Mouse (Mus musculus): ENCODE results near the gene Ell2. TPM values are rescaled to one million over a fixed set of nuclear protein-coding genes. Genes with fewer than 3 reads are reported as not detected.

Ell2 gene
- polyA plus RNA-seq, 1 experiment: 4.7 TPM

- no peak for DNase-seq
- H3K4me1 ChIP-seq (ENCODE audit: control insufficient read depth, insufficient read depth, low read length): peaks cover 11% of the 10 kb centered on the region
- TF ChIP-seq POLR2A (IDR thresholded peaks at IDR 0.05; ENCODE audit: borderline replicate concordance, extremely low read depth, low read depth, low read length) (no peak), CTCF (IDR thresholded peaks at IDR 0.05; ENCODE audit: insufficient read depth, low read length) (no peak)
- WGBS: 84% methylated on average over 3 of the region's 3 CpGs
- no peak overlapping the region for H3K4me3 ChIP-seq (replicated peaks; ENCODE audit: extremely low read depth, low read depth, low read length)
Measured at GRCm38 (mm10) chr13:75741119-75741518, 34.6 kb downstream of the Ell2 start.

- DNase-seq: no peak
- Histone ChIP-seq H3K4me3 (replicated peaks; ENCODE audit: extremely low read depth, low read depth, low read length) (no peak overlapping the region), H3K4me1 (ENCODE audit: control insufficient read depth, insufficient read depth, low read length) (peaks cover 11% of the 10 kb centered on the region)
- WGBS: 85% methylated on average over 12 of the region's 12 CpGs
- no peak for TF ChIP-seq CTCF (IDR thresholded peaks at IDR 0.05; ENCODE audit: insufficient read depth, low read length)
- no peak for TF ChIP-seq POLR2A (IDR thresholded peaks at IDR 0.05; ENCODE audit: borderline replicate concordance, extremely low read depth, low read depth, low read length)
Measured at GRCm38 (mm10) chr13:75741736-75742729, 35.5 kb downstream of the Ell2 start.

DNA sequence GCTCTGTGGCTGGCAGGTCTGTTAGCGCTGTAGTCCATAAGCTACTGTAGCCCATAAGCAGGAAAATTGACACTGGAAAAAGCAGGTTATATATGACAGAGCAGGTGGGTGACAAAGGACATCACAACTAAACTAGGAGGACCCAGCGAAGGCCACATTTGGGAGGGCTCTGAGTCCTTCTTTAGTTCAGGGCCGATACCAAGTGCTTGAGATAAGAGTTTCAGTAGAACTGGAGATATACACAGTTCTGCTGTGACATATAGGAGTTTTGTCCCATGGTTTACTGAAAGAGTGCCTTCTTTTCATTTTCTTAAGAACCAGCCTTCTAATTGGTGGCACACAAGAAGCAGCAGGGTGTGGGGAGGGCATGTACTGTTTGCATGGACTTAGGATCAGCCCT, 36.4 kb downstream of the Ell2 start:
- no peak for TF ChIP-seq POLR2A (IDR thresholded peaks at IDR 0.05; ENCODE audit: borderline replicate concordance, extremely low read depth, low read depth, low read length)
- TF ChIP-seq CTCF (IDR thresholded peaks at IDR 0.05; ENCODE audit: insufficient read depth, low read length): no peak
- DNase-seq: no peak
- Histone ChIP-seq H3K4me1 (ENCODE audit: control insufficient read depth, insufficient read depth, low read length) (peaks cover 11% of the 10 kb centered on the region), H3K4me3 (replicated peaks; ENCODE audit: extremely low read depth, low read depth, low read length) (no peak overlapping the region)
- WGBS: 97% methylated on average over 3 of the region's 3 CpGs

GRCm38 (mm10) chr13:75744065-75744464, 37.5 kb downstream of the Ell2 start:
- Histone ChIP-seq H3K4me1 (ENCODE audit: control insufficient read depth, insufficient read depth, low read length) (peaks cover 6% of the 10 kb centered on the region), H3K4me3 (replicated peaks; ENCODE audit: extremely low read depth, low read depth, low read length) (no peak overlapping the region)
- DNase-seq: no peak
- no peak for TF ChIP-seq CTCF (IDR thresholded peaks at IDR 0.05; ENCODE audit: insufficient read depth, low read length)
- TF ChIP-seq POLR2A (IDR thresholded peaks at IDR 0.05; ENCODE audit: borderline replicate concordance, extremely low read depth, low read depth, low read length): no peak
- 83% methylated on average over 4 of the region's 4 CpGs for WGBS

GRCm38 (mm10) chr13:75745328-75745727, 38.8 kb downstream of the Ell2 start:
- H3K4me3 ChIP-seq (replicated peaks; ENCODE audit: extremely low read depth, low read depth, low read length): no peak overlapping the region
- TF ChIP-seq CTCF (IDR thresholded peaks at IDR 0.05; ENCODE audit: insufficient read depth, low read length): no peak
- TF ChIP-seq POLR2A (IDR thresholded peaks at IDR 0.05; ENCODE audit: borderline replicate concordance, extremely low read depth, low read depth, low read length): no peak
- 0 out of 2 replicates have a peak, but pooled peaks cover under 1% of the 10 kb centered on the region for H3K4me1 ChIP-seq (ENCODE audit: control insufficient read depth, insufficient read depth, low read length)
- DNase-seq: no peak

GRCm38 (mm10) chr13:75747265-75747664, 40.7 kb downstream of the Ell2 start:
- DNase-seq: no peak
- H3K4me1 ChIP-seq (ENCODE audit: control insufficient read depth, insufficient read depth, low read length): no peaks in the 10 kb centered on the region
- no peak overlapping the region for H3K4me3 ChIP-seq (replicated peaks; ENCODE audit: extremely low read depth, low read depth, low read length)
- WGBS: 80% methylated on average over 3 of the region's 3 CpGs
- TF ChIP-seq CTCF (IDR thresholded peaks at IDR 0.05; ENCODE audit: insufficient read depth, low read length) (no peak), POLR2A (IDR thresholded peaks at IDR 0.05; ENCODE audit: borderline replicate concordance, extremely low read depth, low read depth, low read length) (no peak)

DNA sequence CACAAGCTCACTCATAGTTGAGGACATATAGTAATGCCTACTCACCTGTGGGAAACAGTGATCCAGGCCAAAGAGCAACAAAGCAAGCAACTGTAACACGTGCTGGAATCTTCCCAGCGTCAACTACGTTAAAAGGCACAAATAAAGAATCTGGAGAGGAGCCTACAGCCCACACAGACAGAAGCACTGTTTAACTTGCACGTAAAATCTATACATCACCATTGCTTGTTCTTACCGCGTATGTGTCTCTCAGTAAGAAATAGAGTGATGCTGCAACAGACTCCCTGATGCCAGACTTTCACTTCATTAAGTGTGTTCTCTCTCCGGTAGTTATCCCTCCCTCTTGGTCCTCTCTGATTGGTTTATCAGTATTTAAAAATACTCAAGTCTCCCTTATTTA, 42.1 kb downstream of the Ell2 start:
- Histone ChIP-seq H3K4me3 (replicated peaks; ENCODE audit: extremely low read depth, low read depth, low read length) (no peak overlapping the region), H3K4me1 (ENCODE audit: control insufficient read depth, insufficient read depth, low read length) (no peaks in the 10 kb centered on the region)
- no peak for DNase-seq
- 86% methylated on average over 7 of the region's 7 CpGs for WGBS
- no peak for TF ChIP-seq CTCF (IDR thresholded peaks at IDR 0.05; ENCODE audit: insufficient read depth, low read length)

- WGBS: 73% methylated on average over 2 of the region's 2 CpGs
- TF ChIP-seq POLR2A (IDR thresholded peaks at IDR 0.05; ENCODE audit: borderline replicate concordance, extremely low read depth, low read depth, low read length) (no peak), CTCF (IDR thresholded peaks at IDR 0.05; ENCODE audit: insufficient read depth, low read length) (no peak)
- DNase-seq: no peak
- Histone ChIP-seq H3K4me3 (replicated peaks; ENCODE audit: extremely low read depth, low read depth, low read length) (no peak overlapping the region), H3K4me1 (ENCODE audit: control insufficient read depth, insufficient read depth, low read length) (no peaks in the 10 kb centered on the region)
Measured at GRCm38 (mm10) chr13:75750785-75751184, 44.2 kb downstream of the Ell2 start.

DNA sequence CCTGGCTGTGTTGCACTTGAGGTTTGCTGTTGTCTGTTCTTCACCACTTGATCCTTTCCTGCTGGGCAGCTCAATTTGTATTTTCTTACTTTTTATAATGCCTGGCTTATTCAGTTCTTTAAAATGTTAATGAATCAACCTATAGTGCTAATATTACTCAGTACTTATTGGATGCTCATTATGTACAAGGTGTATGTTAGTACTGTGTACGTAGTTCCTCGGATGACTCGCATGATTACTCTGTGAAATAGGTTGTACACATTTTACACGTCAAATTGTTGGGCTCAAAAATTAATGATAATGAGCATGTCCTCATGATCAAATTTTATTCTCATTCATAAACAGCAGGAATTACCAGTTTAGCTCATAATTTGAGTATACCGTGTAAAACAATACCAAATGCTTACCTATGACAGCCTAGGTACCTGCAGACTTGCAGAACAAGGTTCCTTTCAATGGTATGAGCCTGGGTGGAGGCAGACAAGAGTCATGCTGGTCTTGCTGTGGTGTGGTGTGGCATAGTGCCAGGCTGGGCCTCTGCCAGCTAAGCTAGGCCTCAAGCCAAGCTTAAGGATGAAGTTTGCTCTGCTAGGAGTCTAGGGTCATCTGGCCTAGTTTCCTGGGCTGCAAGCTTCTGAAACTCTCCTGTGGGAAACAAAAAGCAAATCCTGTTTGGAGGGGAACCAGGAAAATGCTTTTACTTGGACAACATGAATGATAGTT, 45.8 kb downstream of the Ell2 start:
- H3K4me1 ChIP-seq (ENCODE audit: control insufficient read depth, insufficient read depth, low read length): no peaks in the 10 kb centered on the region
- no peak for TF ChIP-seq POLR2A (IDR thresholded peaks at IDR 0.05; ENCODE audit: borderline replicate concordance, extremely low read depth, low read depth, low read length)
- no peak for TF ChIP-seq CTCF (IDR thresholded peaks at IDR 0.05; ENCODE audit: insufficient read depth, low read length)
- peak; percentile 88 for DNase-seq
- no peak overlapping the region for H3K4me3 ChIP-seq (replicated peaks; ENCODE audit: extremely low read depth, low read depth, low read length)
- 68% methylated on average over 5 of the region's 5 CpGs for WGBS

Data from lung, adult 2 months (tissue).